Mouse (Mus musculus) mouse embryonic stem cell (cell line): ENCODE measurements around the gene Cdc42se1.

Source experiments
- in situ Hi-C, 2 experiments: fragments of 300-500 bp; cut with MboI; formaldehyde crosslinking; loops; 1 replicate in 1 of 2; 3 replicates in 1 of 2; pipeline ENCODE4 v1.14.3; 2019 to 2020; ENCODE audit warnings: low sequenced_read_pairs in 2 of 2, low pct_unique_long_range_greater_than_20kb in 1 of 2, mixed read lengths in 1 of 2; ENCODE audit not compliant: unreplicated experiment in 1 of 2

Gene Cdc42se1

GRCm38 (mm10) chr3:95240900-95241299 is 12.4 kb downstream of the Cdc42se1 start:
- in situ Hi-C loops: no loop called here

GRCm38 (mm10) chr3:95241498-95241897 is 13.0 kb downstream of the Cdc42se1 start, which contains the start of gene Gm128:
TSS of gene Gm128 (minus strand) at chr3:95241598.
- in situ Hi-C loops: no loop called here

- in situ Hi-C loops: no loop called here
Observed at GRCm38 (mm10) chr3:95243086-95243485, 14.6 kb downstream of the Cdc42se1 start.

- in situ Hi-C loops: no loop called here
Observed at GRCm38 (mm10) chr3:95246465-95247231, 18.1 kb downstream of the Cdc42se1 start.

GRCm38 (mm10) chr3:95247660-95248336 is 19.3 kb downstream of the Cdc42se1 start:
- in situ Hi-C loops: no loop called here

- in situ Hi-C loops: no loop called here
Observed at GRCm38 (mm10) chr3:95250361-95250760, 21.8 kb downstream of the Cdc42se1 start.

- in situ Hi-C loops: no loop called here
Observed at GRCm38 (mm10) chr3:95250783-95251424, 22.4 kb downstream of the Cdc42se1 start, which contains the start of gene Bnipl. TSS of gene Bnipl (minus strand) at chr3:95251193.

- in situ Hi-C loops: no loop called here
Observed at GRCm38 (mm10) chr3:95256931-95257330, 28.4 kb downstream of the Cdc42se1 start.

- in situ Hi-C loops: no loop called here
Observed at GRCm38 (mm10) chr3:95261975-95262374, 33.4 kb downstream of the Cdc42se1 start.

GRCm38 (mm10) chr3:95263089-95263739 is 34.7 kb downstream of the Cdc42se1 start:
- in situ Hi-C loops: no loop called here

GRCm38 (mm10) chr3:95264724-95265123 is 36.2 kb downstream of the Cdc42se1 start:
- in situ Hi-C loops: no loop called here

- in situ Hi-C loops: no loop called here
Observed at GRCm38 (mm10) chr3:95266052-95266451, 37.5 kb downstream of the Cdc42se1 start.

- in situ Hi-C loops: no loop called here
Observed at GRCm38 (mm10) chr3:95267855-95268254, 39.3 kb downstream of the Cdc42se1 start.

GRCm38 (mm10) chr3:95269789-95270188 is 41.3 kb downstream of the Cdc42se1 start:
- in situ Hi-C loops: no loop called here

GRCm38 (mm10) chr3:95270766-95271364 is 42.3 kb downstream of the Cdc42se1 start:
- in situ Hi-C loops: no loop called here

GRCm38 (mm10) chr3:95273471-95273870 is 44.9 kb downstream of the Cdc42se1 start:
- in situ Hi-C loops: no loop called here

- in situ Hi-C loops: no loop called here
Observed at GRCm38 (mm10) chr3:95274453-95274852, 45.9 kb downstream of the Cdc42se1 start.

- in situ Hi-C loops: no loop called here
Observed at GRCm38 (mm10) chr3:95275161-95275560, 46.6 kb downstream of the Cdc42se1 start.
